Mouse (Mus musculus): ENCODE results near the gene Izumo3.
"Not testable (repeated sequence)": the region's sequence is repeated elsewhere in the genome, so short reads cannot be mapped to it uniquely, and the experiment has no call there.

Gene Izumo3

GRCm38 (mm10) chr4:92147134-92147533 is at the start of gene Izumo3:
TSS of gene Izumo3 (minus strand) at chr4:92147234.
- no peak for DNase-seq

GRCm38 (mm10) chr4:92191649-92192048 is 44.6 kb upstream of the Izumo3 start, which contains the start of gene Gm12666:
TSS of gene Gm12666 (minus strand) at chr4:92191749.
- not testable (repeated sequence) for DNase-seq

- DNase-seq: no peak
Measured at GRCm38 (mm10) chr4:92152646-92153045, 5.6 kb upstream of the Izumo3 start.

GRCm38 (mm10) chr4:92111390-92111988 is 35.5 kb downstream of the Izumo3 start:
- DNase-seq: no peak

GRCm38 (mm10) chr4:92097386-92097785 is 49.6 kb downstream of the Izumo3 start:
- DNase-seq: no peak

GRCm38 (mm10) chr4:92095951-92096350 is 51.1 kb downstream of the Izumo3 start:
- no peak for DNase-seq

All from cerebellum, postnatal 14 days (tissue).